In the genomic region with DNA sequence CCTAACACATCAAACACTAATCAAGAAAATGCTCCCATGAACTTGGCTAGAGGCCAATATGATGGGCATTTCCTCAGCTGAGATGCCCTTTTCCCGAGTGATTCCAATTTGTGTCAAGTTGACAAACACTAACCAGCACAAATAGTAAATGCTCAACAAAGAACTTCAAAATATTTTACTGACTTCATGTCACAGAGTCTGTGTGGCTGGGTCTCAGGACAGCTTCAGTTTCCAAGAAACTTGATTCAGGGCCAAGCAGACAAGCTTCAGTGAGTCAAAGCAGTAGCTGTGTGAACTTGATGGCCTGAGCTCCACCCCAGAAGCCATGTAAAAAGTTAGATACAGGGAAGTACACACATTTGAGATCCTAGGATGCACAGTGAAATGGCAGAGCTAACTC, we compare ENCODE assay signal across 21 mouse cellular contexts. TPM values are rescaled to one million over a fixed set of nuclear protein-coding genes. Genes with fewer than 3 reads are reported as not detected.
DNase-seq lines count a peak whose midpoint lies in the region; ATAC-seq lines count a peak whose summit lies in the region.
"Had no signal": no experiment of that assay in that cellular context is flagged by ENCODE, and none has a peak within 500 bp of the region (broad histone marks: within the 10 kb centered on the region; RNA-seq: fewer than 3 reads in every experiment).

No protein-coding gene starts in this region.

- H3K4me2 ChIP-seq in forebrain, embryonic 16.5 days (ENCODE audit: low read length), result no peak overlapping the region
- H3K4me2 ChIP-seq: embryonic facial prominence, embryonic 12.5 days; forebrain, embryonic 13.5 days; forebrain, embryonic 15.5 days had no signal

- no peak overlapping the region for H3K27ac ChIP-seq in heart, embryonic 10.5 days
- H3K27ac ChIP-seq in forebrain, embryonic 16.5 days (ENCODE audit: low read length), result no peak overlapping the region
- H3K27ac ChIP-seq: embryonic facial prominence, embryonic 10.5 days; embryonic facial prominence, embryonic 12.5 days; forebrain, embryonic 13.5 days; forebrain, embryonic 15.5 days had no signal

- no peak overlapping the region for H3K9ac ChIP-seq in forebrain, embryonic 16.5 days (replicated peaks; ENCODE audit: low read depth, low read length)
- H3K9ac ChIP-seq: embryonic facial prominence, embryonic 12.5 days; forebrain, embryonic 13.5 days; forebrain, embryonic 15.5 days had no signal

- no peak for ATAC-seq in forebrain, embryonic 16.5 days
- ATAC-seq: forebrain, embryonic 13.5 days; forebrain, embryonic 15.5 days had no signal

- no peaks in the 10 kb centered on the region for H3K27me3 ChIP-seq in heart, embryonic 10.5 days (ENCODE audit: insufficient read depth, poor library complexity, severe bottlenecking)
- H3K27me3 ChIP-seq in splenic B cell, adult 2 months (ENCODE audit: control insufficient read depth, insufficient read depth, low read length, poor library complexity, severe bottlenecking), result no peaks in the 10 kb centered on the region
- no peaks in the 10 kb centered on the region for H3K27me3 ChIP-seq in forebrain, embryonic 16.5 days (replicated peaks; ENCODE audit: control insufficient read depth, insufficient read depth, low read length)
- H3K27me3 ChIP-seq: embryonic facial prominence, embryonic 12.5 days; forebrain, embryonic 13.5 days; forebrain, embryonic 15.5 days had no signal

- 74% methylated on average over 1 of the region's 1 CpGs for WGBS in heart, embryonic 10.5 days
- WGBS in forebrain, embryonic 16.5 days, result 68% methylated on average over 1 of the region's 1 CpGs

- no peak overlapping the region for H3K4me3 ChIP-seq in heart, embryonic 10.5 days
- H3K4me3 ChIP-seq in forebrain, embryonic 16.5 days (replicated peaks; ENCODE audit: low read length), result no peak overlapping the region
- H3K4me3 ChIP-seq: embryonic facial prominence, embryonic 10.5 days; embryonic facial prominence, embryonic 12.5 days; forebrain, embryonic 13.5 days; forebrain, embryonic 15.5 days had no signal

- H3K4me1 ChIP-seq in heart, embryonic 10.5 days, result 0 out of 2 replicates have a peak, but pooled peaks cover 3% of the 10 kb centered on the region
- H3K4me1 ChIP-seq in forebrain, embryonic 16.5 days (replicated peaks; ENCODE audit: control insufficient read depth, insufficient read depth, low read length), result no peaks in the 10 kb centered on the region
- H3K4me1 ChIP-seq: embryonic facial prominence, embryonic 10.5 days; embryonic facial prominence, embryonic 12.5 days; forebrain, embryonic 13.5 days; forebrain, embryonic 15.5 days had no signal

- no peaks in the 10 kb centered on the region for H3K9me3 ChIP-seq in heart, embryonic 10.5 days
- H3K9me3 ChIP-seq in forebrain, embryonic 16.5 days (ENCODE audit: control insufficient read depth, low read length), result no peaks in the 10 kb centered on the region
- H3K9me3 ChIP-seq: embryonic facial prominence, embryonic 12.5 days; forebrain, embryonic 13.5 days; forebrain, embryonic 15.5 days had no signal

- no peaks in the 10 kb centered on the region for H3K36me3 ChIP-seq in heart, embryonic 10.5 days
- H3K36me3 ChIP-seq in splenic B cell, adult 2 months (ENCODE audit: control insufficient read depth, insufficient read depth, low read length, poor library complexity, severe bottlenecking), result no peaks in the 10 kb centered on the region
- no peaks in the 10 kb centered on the region for H3K36me3 ChIP-seq in forebrain, embryonic 16.5 days (ENCODE audit: control insufficient read depth, insufficient read depth)
- H3K36me3 ChIP-seq: embryonic facial prominence, embryonic 10.5 days; embryonic facial prominence, embryonic 12.5 days; forebrain, embryonic 15.5 days had no signal

- peak; percentile 62 for DNase-seq in heart, adult 11 months
- DNase-seq in heart, embryonic 10.5 days (ENCODE audit: low spot score), result no peak
- peak; percentile 57 for DNase-seq in A20 (ENCODE audit: low read depth, low spot score)
- peak; percentile 49 for DNase-seq in splenic B cell, adult 2 months (ENCODE audit: low read depth, low spot score)
- DNase-seq: adrenal gland, adult 2 months; adrenal gland, postnatal 10 days; adrenal gland, postnatal 25 days; cerebellum, adult 11-12 months; cerebellum, adult 2 months; cerebellum, adult 9-10 months; cerebellum, postnatal 10 days; cerebellum, postnatal 25 days had no signal

RNA-seq across cellular contexts. Expression of gene Tmem123, which starts 19.7 kb away (rescaled TPM):
- 121 and 143 TPM in 2 replicates for polyA plus RNA-seq in heart, embryonic 10.5 days (2016; fragmentation: Nextera tagmentation; extraction: Ambion mirVana)
- 23.0 and 31.0 TPM in 2 replicates for polyA plus RNA-seq in forebrain, embryonic 16.5 days (2015; fragmentation: Nextera tagmentation; extraction: Ambion mirVana)

RNA-seq across cellular contexts. Expression of gene Mmp7, which starts 52.3 kb away (rescaled TPM):
- not detected in 2 replicates for polyA plus RNA-seq in heart, embryonic 10.5 days (2016; fragmentation: Nextera tagmentation; extraction: Ambion mirVana)
- polyA plus RNA-seq in forebrain, embryonic 16.5 days (2015; fragmentation: Nextera tagmentation; extraction: Ambion mirVana), result not detected in 2 replicates
- polyA plus RNA-seq: adrenal gland, adult 2 months; C2C12; cerebellum, adult 2 months; cortical plate, adult 2 months; embryonic facial prominence, embryonic 10.5 days; embryonic facial prominence, embryonic 12.5 days; embryonic facial prominence, embryonic 14.5 days; forebrain, embryonic 11.5 days; forebrain, embryonic 13.5 days; forebrain, embryonic 15.5 days had no signal
